Mouse (Mus musculus) hindbrain, embryonic 11.5 days (tissue): ENCODE measurements at regions not wholly inside any gene's neighbourhood (a gene's known extent, or its start where the extent isn't known, plus 50 kb on each side); places are given as distances from the start of the nearest gene placed in this dataset.

Experiments used
- ATAC-seq: fragments of 200-750 bp; cut with Nextera tagmentation; 2 replicates; pipeline ENCODE4 v1.8.0; 2017; ENCODE audit warnings: mild to moderate bottlenecking, moderate TSS enrichment, moderate library complexity; ENCODE audit not compliant: low FRiP score
- DNase-seq: peaks from one replicate; pipeline ENCODE4 v3.0.0-alpha.2; 2015; ENCODE audit warnings: low spot score
- H3K27ac ChIP-seq: fragments of 300-500 bp; sonication (generic); 2 replicates; pipeline ENCODE4 v1.5.1; 2014; ENCODE audit warnings: mild to moderate bottlenecking, low read depth, low read length
- H3K27me3 ChIP-seq: fragments of 300-500 bp; sonication (generic); 2 replicates; pipeline ENCODE4 v1.6.1; 2014; ENCODE audit warnings: mild to moderate bottlenecking, low read length, moderate library complexity, mixed read lengths; ENCODE audit not compliant: control insufficient read depth, insufficient read depth
- H3K36me3 ChIP-seq: fragments of 300-500 bp; sonication (generic); 2 replicates; pipeline ENCODE4 v1.6.1; 2014; ENCODE audit warnings: mild to moderate bottlenecking, low read length, moderate library complexity, mixed read lengths; ENCODE audit not compliant: control insufficient read depth, insufficient read depth
- H3K4me1 ChIP-seq: fragments of 300-500 bp; sonication (generic); replicated peaks from 2 replicates; pipeline ENCODE4 v1.6.1; 2014; ENCODE audit warnings: low read length, mixed read lengths; ENCODE audit not compliant: control insufficient read depth, insufficient read depth
- H3K4me2 ChIP-seq: fragments of 300-500 bp; sonication (generic); replicated peaks from 2 replicates; pipeline ENCODE4 v1.6.1; 2014; ENCODE audit warnings: mild to moderate bottlenecking, low read depth, low read length
- H3K4me3 ChIP-seq: fragments of 300-500 bp; sonication (generic); 2 replicates; pipeline ENCODE4 v1.5.1; 2014; ENCODE audit warnings: low read depth, low read length
- H3K9ac ChIP-seq: fragments of 300-500 bp; sonication (generic); 2 replicates; pipeline ENCODE4 v1.6.1; 2014; ENCODE audit warnings: low read depth, low read length
- H3K9me3 ChIP-seq: fragments of 300-500 bp; sonication (generic); 2 replicates; pipeline ENCODE4 v1.6.1; 2016; ENCODE audit warnings: low read length; ENCODE audit not compliant: control insufficient read depth
- WGBS: fragments of 180-500 bp; shearing (Covaris S2); extraction: QIAGEN DNeasy Blood & Tissue Kit; methylation state at CpG from one replicate; pipeline ENCODE4 v1.1.7; 2014; 5-methylcytosine and 5-hydroxymethylcytosine counted together

DNA sequence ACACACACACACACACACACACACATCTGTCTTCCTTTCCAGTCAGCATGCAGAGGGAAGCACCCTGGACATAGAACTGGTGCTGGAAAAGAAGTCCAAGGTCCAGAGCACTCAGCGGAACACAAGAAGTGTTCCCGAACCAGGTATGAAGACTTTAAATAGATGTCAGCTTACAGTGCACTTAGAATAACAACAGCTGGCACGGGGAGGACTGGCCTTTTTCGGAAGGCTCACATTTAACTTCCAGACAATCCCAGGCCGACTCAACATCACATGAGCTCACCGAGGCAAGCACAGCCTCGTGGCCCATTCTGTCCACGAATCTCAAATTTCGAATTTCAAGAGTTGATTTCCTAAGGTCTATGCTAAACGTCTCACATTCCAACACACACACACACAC is 70.9 kb upstream of the Slc25a33 start:
- Histone ChIP-seq H3K9me3 (no peaks in the 10 kb centered on the region), H3K4me1 (no peaks in the 10 kb centered on the region), H3K36me3 (no peaks in the 10 kb centered on the region), H3K27ac (no peak overlapping the region), H3K4me2 (no peak overlapping the region), H3K27me3 (no peaks in the 10 kb centered on the region), H3K9ac (no peak overlapping the region), H3K4me3 (no peak overlapping the region)
- WGBS: 77% methylated on average over 10 of the region's 10 CpGs
- DNase-seq (no peak), ATAC-seq (no peak)

GRCm38 (mm10) chr4:149843736-149844135 is 69.7 kb upstream of the Slc25a33 start:
- no peak for DNase-seq
- 37% methylated on average over 9 of the region's 10 CpGs for WGBS
- no peak overlapping the region for H3K27ac ChIP-seq
- no peaks in the 10 kb centered on the region for H3K4me1 ChIP-seq
- no peak overlapping the region for H3K4me2 ChIP-seq
- H3K4me3 ChIP-seq: no peak overlapping the region
- H3K27me3 ChIP-seq: no peaks in the 10 kb centered on the region
- no peak for ATAC-seq
- no peak overlapping the region for H3K9ac ChIP-seq
- no peaks in the 10 kb centered on the region for H3K9me3 ChIP-seq
- H3K36me3 ChIP-seq: no peaks in the 10 kb centered on the region

DNA sequence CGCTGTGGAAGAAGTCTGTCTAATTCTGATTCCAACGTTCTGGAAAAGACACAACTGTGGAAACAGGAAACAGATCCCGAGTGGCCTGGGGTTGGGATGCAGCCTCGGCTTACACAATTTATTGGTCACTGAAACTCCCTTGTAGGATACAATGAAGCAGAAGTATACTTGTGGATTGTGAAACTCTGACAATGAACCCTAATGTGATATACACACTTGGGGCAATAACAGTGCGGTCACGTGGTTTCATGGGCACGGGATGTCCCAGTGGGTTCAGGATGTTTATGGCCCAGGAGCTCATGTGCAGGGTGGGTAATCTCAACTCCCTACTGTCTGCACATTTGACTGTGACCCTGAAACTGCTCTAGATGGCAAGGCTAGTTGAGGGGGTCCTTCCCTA is 68.8 kb upstream of the Slc25a33 start:
- no peaks in the 10 kb centered on the region for H3K4me1 ChIP-seq
- no peak overlapping the region for H3K9ac ChIP-seq
- no peak overlapping the region for H3K4me2 ChIP-seq
- no peaks in the 10 kb centered on the region for H3K9me3 ChIP-seq
- ATAC-seq (no peak), DNase-seq (no peak)
- H3K36me3 ChIP-seq: no peaks in the 10 kb centered on the region
- WGBS: 87% methylated on average over 7 of the region's 7 CpGs
- H3K4me3 ChIP-seq: no peak overlapping the region
- no peaks in the 10 kb centered on the region for H3K27me3 ChIP-seq
- no peak overlapping the region for H3K27ac ChIP-seq

GRCm38 (mm10) chr4:149841856-149842255 is 67.8 kb upstream of the Slc25a33 start:
- Histone ChIP-seq H3K4me1 (no peaks in the 10 kb centered on the region), H3K4me3 (no peak overlapping the region), H3K27ac (no peak overlapping the region), H3K9ac (no peak overlapping the region), H3K36me3 (no peaks in the 10 kb centered on the region), H3K4me2 (no peak overlapping the region), H3K27me3 (no peaks in the 10 kb centered on the region), H3K9me3 (no peaks in the 10 kb centered on the region)
- 70% methylated on average over 6 of the region's 6 CpGs for WGBS
- DNase-seq (peak; percentile 64), ATAC-seq (no peak)

GRCm38 (mm10) chr4:149840511-149841292 is 66.6 kb upstream of the Slc25a33 start:
- H3K36me3 ChIP-seq: no peaks in the 10 kb centered on the region
- WGBS: 75% methylated on average over 12 of the region's 12 CpGs
- no peak for ATAC-seq
- no peaks in the 10 kb centered on the region for H3K27me3 ChIP-seq
- no peak overlapping the region for H3K27ac ChIP-seq
- no peak overlapping the region for H3K4me3 ChIP-seq
- no peak overlapping the region for H3K9ac ChIP-seq
- DNase-seq: no peak
- no peak overlapping the region for H3K4me2 ChIP-seq
- H3K9me3 ChIP-seq: no peaks in the 10 kb centered on the region
- H3K4me1 ChIP-seq: no peaks in the 10 kb centered on the region

- Histone ChIP-seq H3K4me1 (no peaks in the 10 kb centered on the region), H3K4me2 (no peak overlapping the region), H3K9ac (no peak overlapping the region), H3K4me3 (no peak overlapping the region), H3K9me3 (no peaks in the 10 kb centered on the region), H3K27me3 (no peaks in the 10 kb centered on the region), H3K27ac (no peak overlapping the region), H3K36me3 (no peaks in the 10 kb centered on the region)
- ATAC-seq: no peak
- peak; percentile 39 for DNase-seq
- 16% methylated on average over 3 of the region's 3 CpGs for WGBS
Measured at GRCm38 (mm10) chr4:149838682-149839081, 64.6 kb upstream of the Slc25a33 start.

- no peaks in the 10 kb centered on the region for H3K36me3 ChIP-seq
- ATAC-seq (no peak), DNase-seq (no peak)
- 77% methylated on average over 9 of the region's 9 CpGs for WGBS
- H3K9me3 ChIP-seq: no peaks in the 10 kb centered on the region
- H3K4me2 ChIP-seq: no peak overlapping the region
- no peaks in the 10 kb centered on the region for H3K27me3 ChIP-seq
- H3K27ac ChIP-seq: no peak overlapping the region
- no peak overlapping the region for H3K9ac ChIP-seq
- H3K4me1 ChIP-seq: no peaks in the 10 kb centered on the region
- no peak overlapping the region for H3K4me3 ChIP-seq
Measured at GRCm38 (mm10) chr4:149834646-149835156, 60.6 kb upstream of the Slc25a33 start.

DNA sequence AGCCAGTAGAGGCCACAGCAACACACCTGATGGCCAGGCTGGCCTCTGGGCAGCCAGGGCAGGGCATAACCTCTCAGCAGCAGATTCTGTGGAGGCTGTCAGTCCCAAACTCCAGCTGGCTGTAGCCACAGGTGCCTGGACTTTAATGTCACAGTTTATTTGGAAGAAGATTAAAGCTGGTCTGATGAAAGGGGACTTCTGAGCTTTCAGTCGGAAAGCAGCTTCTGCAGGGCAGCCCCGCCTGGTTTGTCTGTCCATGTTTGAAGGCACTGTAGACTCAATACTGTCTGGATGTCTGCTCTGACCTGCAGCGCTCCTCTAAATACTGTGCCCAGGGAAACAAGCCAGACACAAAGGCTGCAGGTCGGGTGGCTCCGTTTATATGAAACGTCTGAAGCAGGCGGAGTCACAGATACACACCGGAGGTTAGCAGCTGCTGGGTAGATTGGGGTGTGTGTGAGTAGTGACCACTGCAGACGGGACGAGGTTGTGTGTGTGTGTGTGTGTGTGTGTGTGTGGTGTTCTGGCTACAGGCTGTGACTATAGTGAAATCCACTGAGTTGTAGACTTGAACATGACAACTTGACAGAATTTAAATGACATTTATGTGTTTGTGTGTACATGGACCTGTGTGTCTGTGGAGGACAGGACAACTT is 58.5 kb upstream of the Slc25a33 start:
- H3K9ac ChIP-seq: no peak overlapping the region
- H3K9me3 ChIP-seq: no peaks in the 10 kb centered on the region
- H3K4me3 ChIP-seq: no peak overlapping the region
- no peak overlapping the region for H3K4me2 ChIP-seq
- 61% methylated on average over 10 of the region's 10 CpGs for WGBS
- H3K27me3 ChIP-seq: no peaks in the 10 kb centered on the region
- DNase-seq (no peak), ATAC-seq (no peak)
- H3K36me3 ChIP-seq: no peaks in the 10 kb centered on the region
- H3K4me1 ChIP-seq: no peaks in the 10 kb centered on the region
- no peak overlapping the region for H3K27ac ChIP-seq
